Mouse (Mus musculus): ENCODE results near the gene Ankrd66.

Ankrd66 gene

DNA sequence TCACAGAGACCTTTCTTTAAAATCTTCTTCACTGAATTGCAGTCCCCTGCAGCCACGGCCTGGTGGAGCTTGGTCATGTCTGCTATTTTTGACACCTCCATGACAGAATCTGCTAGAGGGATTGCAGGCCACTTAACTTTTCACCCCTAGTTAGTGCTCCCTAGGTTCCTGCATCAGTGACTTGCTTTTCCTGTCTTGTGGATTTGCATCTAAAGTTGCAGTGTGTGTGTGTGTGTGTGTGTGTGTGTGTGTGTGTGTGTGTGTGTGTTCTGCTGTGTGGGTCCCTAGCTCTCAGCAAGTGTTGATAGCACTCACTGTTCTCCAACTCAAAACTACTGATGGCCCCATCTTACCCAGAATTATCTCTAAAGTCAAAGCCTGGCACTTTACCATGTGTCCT lies at the start of gene Ankrd66:
Gene Ankrd66, minus strand, starts transcription at position 101 of the 400 bp plus-strand sequence.
- DNase-seq (ENCODE audit: low spot score in 2 of 2): no peak

DNA sequence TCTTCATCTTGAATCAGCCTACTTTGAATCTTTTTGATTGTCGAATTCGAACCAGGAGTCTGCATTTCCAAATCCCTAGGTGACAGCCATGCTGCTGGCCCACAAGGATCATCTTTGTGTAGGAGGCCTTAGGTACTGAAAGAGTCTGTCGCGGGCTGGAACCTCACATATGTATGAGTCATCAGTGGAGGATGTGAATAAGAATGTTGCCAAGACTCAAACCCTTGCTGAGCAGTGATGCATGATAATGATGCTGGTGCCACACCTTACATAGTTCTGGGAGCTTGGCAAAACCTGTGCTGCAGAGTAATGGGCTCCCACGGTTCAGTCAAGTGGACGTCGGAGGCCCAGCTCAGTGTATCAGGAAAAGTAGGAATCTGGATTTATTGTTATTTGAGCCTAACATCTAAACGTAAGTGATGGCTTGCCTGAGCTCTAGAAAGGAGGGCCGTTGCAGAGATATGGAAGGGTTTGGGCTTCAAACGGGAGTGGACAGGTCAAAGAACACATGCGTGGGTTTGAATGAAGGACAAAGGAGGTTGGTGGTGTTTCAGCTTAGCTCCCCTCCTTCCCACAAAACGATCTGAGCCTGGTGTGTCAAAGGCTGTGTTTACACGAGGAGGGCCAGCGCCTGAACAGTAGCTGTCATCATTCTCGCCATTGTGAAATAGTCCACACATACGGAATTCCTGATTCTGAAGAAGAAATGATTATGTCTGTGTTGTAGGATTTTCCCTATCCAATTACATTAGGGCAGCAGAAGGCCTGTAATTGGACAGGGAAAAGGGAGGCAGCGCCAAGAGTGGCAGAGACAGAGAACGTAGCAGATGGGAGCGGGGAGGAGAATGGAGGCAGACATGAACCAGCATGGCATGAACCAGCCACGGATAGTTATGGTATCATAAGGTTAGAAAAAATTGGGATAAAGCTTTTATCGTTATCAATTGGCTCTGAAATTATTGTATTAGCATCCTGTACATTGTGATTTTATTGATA lies 49.2 kb upstream of the Ankrd66 start:
- no peak for DNase-seq (ENCODE audit: low spot score in 2 of 2)

DNA sequence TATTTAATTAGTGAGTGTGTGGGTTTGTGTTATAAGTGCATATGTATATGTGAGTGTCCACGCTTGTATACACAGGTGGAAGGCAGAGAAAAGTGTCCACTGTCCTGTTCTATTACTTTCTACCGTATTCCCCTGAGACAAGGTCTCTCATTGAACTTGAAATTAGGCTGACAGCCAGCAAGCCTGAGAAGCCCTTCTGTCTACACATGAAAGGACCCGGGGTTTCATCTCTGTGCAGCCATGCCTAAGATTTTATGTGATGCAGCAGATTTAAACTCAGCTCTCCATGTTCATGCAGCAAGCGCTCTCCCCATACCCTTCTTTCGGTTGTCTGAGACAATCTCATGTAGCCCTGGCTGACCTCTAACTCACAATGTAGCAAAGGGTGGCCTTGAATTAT lies 47.1 kb upstream of the Ankrd66 start:
- DNase-seq (ENCODE audit: low spot score in 2 of 2): no peak

DNA sequence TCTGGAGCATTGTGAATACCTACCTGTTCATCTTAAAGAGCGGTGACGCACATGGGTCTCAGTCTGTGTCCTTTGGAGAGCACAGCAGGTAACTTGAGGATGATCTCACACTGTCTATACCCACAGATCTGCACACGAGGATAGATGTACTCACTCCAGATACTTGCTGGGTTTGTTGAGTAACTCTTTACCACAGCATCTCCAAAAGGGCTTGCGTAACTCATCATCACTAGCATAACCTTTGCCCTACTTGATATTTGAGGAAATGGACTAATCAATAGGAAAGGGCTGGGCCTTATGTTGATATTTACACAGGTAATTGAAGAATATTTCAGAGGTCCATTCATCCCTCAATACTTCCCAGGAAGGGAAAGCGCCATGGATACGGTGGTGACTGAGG lies 46.3 kb upstream of the Ankrd66 start:
- DNase-seq (ENCODE audit: low spot score in 2 of 2): no peak

DNA sequence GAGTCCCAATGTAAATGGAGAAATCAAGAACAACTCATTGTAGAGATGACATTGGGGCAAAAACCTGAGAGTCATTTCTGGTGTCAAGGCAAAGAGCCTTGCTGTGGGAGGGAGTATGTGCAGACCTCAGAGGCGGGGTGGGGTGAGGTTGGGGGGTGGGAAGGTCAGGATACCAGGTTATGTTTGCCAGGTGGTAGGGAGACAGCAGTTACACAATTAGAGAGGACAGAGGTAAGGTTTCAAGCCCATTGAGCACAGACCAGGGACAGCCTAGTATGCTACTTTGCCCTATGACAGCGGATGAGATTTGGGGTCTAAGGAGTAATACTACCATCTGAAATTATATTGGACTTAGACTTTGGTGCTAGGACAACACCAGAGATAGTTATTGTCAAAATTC lies 43.8 kb upstream of the Ankrd66 start:
- DNase-seq (ENCODE audit: low spot score in 2 of 2): no peak

DNA sequence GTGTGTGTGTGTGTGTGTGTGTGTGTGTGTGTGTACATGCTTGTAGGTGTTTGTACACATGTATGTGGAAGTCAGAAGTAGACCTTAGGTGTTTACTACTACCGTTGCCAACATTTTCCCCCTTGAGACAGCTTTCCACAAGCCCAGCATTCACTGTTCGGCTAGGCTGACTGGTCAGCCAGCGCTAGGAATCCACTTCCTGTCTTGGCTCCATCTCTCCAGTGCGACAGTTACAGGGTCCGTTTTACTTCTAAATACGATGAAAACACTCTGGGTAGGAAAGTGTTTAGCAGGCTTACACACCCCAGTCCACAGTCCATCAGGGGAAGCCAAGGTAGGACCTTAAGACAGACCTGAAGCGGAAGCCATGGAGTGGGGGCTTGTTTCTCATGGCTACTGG lies 41.3 kb upstream of the Ankrd66 start:
- DNase-seq (ENCODE audit: low spot score in 2 of 2): no peak

DNA sequence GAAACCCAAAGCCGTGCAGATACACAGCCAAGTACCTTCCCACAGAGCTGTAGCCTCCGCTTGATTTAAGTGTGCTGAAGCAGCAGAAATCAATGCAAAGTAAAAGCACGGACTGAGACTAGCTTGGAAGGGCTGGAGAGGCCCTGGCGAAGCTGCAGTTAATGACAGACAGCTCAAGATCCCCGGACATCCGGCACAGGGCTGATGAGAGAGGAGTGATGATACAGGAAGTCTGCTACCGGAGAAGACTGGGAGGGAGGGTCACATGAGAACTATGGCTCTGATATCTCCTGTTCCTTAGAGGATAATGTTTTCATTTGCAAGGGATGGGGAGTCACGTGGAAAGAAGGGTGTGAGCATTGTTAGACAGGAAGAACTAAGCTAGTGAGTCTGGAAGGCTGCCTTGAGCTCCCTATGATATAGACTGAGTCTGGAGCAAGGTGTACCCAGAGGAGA lies 37.6 kb upstream of the Ankrd66 start:
- DNase-seq (ENCODE audit: low spot score in 2 of 2): no peak

DNA sequence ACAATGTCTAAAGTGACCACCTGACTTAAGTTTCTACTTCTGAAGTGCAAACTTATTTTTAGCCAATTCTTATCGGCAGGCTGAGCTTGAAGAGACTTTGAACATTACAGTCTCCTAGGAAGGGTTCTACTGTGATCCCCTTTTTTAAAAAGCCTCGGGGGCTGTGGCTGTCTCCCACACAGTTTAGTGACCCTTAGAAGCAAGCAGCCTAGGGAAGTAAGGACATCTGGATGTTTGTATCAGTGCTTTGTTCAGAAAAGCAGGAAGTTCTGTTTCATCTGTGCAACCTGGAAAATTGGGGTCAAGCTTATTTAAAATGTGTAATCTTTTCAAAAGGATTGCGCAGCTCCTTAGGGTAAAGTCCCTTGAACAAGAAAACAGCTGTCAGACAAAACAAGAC lies 37.0 kb upstream of the Ankrd66 start:
- no peak for DNase-seq (ENCODE audit: low spot score in 2 of 2)

DNA sequence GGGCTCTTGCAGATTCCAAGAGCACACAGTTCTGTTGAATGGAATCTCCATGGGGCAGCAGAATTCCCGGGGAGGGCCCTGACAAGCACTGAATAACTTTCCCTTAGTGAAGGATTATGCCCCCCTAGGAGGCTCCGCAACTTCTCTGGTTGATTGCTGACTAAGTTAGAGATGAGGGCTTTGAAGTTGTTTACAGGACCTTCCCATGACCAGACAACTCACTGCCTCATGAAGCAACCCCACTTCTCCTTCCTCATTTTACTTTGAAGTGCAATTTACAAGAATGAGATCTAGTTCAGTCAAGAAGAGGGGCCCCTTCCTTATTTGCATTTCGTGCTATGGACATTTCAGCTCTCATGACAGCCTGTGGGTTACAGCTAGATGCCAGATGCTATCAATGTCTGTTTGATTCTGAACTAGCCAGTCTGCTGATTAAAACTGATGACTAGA lies 30.2 kb upstream of the Ankrd66 start:
- no peak for DNase-seq (ENCODE audit: low spot score in 2 of 2)

DNA sequence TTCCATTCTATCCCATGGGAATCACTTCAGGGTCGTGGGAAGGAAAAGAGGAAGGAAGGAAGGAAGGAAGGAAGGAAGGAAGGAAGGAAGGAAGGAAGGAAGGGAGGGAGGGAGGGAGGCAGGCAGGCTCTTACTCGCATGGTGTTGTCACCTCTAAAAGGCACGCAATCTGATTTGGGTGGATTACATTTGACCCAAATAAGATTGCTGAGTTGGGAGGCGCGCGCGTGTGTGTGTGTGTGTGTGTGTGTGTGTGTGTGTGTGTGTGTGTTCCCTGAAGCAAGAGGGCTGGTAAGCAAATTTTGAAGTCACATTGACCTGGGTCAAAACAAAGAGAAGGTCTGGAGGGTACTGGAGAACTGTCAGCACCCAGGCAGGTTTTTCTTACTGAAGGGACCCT lies 25.8 kb upstream of the Ankrd66 start:
- no peak for DNase-seq (ENCODE audit: low spot score in 2 of 2)

DNA sequence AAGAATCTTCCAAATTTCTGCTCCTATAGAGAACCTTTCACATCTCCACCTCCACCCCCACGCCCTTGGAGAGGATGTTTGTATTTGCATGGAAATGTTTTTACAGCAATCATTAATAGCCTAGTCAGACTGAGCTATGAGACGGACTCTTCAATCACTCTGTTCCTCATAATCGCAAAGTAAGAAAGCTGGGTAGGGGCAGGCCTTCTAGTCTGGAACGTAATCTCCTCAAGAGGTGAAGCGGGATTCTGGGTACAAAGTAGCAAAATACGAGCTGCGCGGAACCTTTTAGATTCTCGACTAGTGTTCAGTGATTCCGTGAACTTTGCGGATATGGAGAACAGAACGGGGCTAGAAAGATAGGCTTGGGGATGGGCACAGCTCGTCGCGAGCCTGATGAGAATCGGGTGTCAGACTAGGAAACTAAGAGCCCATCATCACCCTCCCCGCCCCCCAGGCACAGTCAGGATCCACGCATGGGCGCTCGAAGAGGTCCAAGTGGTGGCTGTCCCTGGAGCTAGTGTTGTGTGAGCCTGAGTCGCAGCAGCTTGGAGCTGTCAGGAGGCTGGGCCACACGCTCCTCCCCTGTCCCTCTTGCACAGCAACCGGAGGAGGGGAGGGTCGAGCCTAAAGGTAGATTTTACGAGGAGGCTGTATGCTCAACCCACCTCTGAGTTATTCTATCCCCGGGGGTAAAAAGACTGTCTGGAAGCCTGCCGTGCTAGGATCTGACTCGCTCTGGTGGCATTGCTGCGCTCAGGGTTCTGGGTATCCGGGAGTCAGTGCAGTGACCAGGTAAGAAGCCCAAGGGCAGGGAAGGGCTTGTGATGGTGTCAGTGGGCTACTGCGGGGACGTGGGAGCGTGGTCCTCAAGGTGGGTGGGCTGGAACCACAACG lies 24.8 kb upstream of the Ankrd66 start, which contains the start of gene Pla2g7:
Gene Pla2g7, plus strand, starts transcription at position 107 of the 897 bp plus-strand sequence.
- DNase-seq (ENCODE audit: low spot score in 2 of 2): peak; percentile 9 to 15

DNA sequence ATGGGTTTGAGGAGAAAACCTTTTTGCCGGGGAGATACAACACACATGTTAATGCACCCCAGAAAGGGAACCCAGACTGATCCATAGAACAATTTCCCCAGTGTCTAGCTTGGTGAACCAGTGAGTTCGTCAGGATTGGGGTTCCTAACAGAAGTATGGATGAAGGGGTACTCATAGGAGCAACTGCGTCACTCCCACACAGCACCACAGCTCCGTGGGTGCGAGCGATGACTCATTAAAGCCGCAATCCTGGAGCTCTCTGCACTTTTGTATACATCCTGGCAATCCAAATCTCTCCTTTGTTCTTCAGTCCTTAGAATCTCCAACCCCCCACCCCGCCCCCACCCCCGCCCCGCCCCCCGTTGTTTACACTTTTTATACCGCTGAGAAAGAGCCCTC lies 24.2 kb upstream of the Ankrd66 start:
- DNase-seq (ENCODE audit: low spot score in 2 of 2): no peak

DNA sequence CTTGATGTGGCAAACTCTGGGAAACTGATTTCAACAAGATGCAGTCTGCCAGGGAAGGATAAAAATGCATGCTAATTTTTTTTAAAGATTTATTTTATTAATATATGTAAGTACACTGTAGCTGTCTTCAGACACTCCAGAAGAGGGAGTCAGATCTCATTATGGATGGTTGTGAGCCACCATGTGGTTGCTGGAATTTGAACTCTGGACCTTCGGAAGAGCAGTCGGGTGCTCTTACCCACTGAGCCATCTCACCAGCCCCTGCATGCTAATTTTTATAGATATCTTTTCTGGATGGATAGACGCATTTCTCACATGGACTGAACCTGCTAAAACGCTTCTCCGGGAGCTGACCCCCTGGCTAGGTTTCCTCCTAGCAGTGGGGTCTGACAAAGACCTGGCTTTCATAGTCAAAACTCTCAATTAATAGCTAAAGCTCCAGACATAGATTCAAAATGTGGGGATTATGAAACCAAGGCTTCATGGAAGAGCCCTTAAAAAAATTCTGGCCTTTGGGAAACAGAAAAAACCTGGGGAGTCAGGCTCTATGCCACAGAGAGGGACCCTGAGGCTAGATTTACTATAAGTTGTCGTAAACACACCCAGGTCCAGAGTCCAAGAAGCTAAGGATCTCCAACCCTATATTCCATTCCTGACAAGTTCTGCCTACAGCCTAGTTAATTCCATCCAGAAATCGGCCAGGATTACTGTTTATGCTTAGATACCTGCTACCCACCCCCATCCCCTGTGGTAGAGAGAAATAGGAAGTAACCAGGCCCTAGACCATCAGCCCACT lies 20.0 kb upstream of the Ankrd66 start:
- DNase-seq (ENCODE audit: low spot score in 2 of 2): no peak

DNA sequence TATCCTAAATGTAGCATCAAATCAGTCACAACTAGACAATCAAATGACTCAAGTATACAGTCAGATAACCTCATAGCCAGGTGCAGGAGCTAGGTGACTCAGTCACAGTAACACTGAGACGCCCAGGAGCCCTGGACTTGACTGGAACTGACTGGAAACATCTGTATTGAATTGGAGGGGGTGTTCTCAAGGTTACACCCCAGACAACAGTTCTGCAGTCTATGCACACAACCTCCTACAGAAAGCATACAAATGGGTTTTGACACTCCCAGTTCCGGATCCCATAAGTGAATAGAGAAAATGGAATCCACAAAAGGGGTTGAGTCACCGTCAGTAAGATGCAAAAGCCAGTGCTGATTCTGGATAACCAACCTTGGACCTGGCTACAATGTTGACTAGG lies 15.2 kb upstream of the Ankrd66 start:
- DNase-seq (ENCODE audit: low spot score in 2 of 2): no peak

DNA sequence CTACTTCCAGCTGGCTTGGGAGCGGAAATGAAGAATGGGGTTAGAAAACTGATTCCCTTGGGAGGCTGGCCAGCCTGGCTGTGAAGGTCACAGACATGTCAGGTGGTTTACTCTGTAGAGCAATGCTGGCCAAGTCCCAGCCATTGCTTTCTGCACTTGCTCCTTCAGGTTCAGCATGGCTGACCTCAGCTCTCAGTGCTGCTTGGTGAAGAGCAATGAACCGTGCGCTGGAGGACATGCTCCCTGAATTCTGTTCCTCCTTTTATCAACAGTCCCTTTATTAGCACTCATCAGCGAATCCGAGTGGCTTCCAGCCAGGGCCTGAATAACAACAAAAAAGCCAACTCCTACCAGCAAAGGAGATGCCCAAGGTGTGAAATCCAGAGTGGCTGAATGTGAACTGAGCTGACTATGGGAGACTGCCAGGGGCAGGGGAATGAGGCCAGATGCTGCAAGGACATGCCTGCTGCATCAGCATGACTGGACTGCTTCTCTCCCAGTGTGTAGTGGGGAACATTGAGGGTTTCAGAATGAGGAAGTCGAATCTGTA lies 14.2 kb upstream of the Ankrd66 start:
- peak; percentile 15 to 16 for DNase-seq (ENCODE audit: low spot score in 2 of 2)

DNA sequence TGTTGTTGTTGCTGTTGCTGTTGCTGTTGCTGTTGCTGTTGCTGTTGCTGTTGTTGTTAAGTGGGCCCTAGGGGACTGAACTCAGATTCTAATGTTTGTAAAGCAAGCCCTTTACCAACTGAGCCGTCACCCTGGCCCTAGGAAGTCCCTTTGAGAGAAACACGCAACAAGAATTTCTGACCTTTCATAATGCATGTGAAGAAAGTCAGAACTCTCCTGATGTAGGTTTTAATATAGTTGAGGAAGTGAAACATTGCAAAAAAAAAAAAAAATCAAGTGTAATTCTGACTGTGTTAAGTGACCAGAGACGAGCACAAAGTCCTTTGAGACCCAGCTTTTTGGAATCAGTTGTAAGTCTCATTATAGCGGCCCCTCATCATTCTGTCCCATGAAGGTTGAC lies 13.7 kb upstream of the Ankrd66 start:
- no peak for DNase-seq (ENCODE audit: low spot score in 2 of 2)

DNA sequence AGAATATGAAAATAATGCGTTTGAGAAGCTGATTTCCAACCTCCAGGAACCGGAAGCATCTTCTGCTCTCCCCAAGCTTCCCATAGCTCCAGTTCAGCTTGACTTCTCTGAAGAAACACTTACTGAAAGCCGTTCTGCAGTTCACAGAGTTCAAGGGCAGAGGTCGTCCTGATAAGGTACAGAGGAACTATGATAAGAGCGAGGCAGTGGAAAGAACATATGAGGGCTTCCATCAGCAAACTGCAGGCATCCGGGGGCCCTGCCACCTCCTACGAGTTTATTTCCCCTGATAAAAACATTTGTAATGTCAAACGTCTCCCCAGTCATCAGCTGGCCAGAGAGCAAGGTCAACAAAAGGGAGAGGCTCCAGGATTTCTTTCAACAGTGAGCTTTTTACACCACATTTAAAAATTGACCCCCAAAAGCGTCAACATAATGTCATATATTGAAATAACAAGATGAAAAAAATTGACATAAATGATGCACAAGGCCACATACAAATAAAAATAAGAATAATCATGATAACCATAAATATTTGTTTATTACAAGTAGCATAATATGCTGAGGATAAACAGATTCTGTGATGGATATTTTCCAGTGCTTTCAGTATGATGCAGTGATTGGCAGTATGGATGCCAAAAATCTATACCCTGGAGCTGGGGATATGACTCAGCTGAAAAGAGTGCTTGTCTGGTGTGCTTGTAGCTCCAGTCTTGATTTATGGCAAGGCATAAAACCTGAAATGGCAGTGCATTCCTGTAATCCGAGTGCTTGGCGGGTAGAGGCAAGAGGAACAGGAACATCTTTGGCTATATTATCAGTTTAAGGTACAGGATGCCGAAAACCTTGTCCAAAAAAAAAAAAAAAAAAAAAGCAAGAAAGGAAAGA lies 11.3 kb upstream of the Ankrd66 start:
- no peak for DNase-seq (ENCODE audit: low spot score in 2 of 2)

DNA sequence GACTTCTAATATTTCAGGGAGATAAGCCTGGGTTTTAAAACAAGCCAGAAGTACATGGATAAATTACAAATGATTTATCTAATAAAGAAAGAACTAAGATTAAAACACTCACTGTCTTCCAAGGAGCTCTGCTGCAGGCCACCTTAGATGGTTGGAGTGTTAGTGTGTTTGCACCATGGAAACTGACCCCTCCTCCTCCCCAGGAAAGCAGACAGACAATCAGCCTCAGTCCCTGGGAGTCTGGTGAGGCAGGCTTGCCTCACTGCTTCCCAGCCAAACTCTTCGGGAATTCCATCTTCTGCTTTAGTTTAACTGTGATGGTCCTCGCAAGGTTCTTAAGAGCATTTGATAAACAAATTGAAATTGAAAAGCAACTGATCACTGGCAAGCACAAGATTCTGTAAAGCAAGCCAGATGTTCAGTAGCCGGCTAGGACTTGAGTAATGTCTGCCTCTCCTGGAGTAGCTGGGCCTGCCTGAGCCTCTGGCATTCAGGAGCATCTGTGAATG lies 7.7 kb upstream of the Ankrd66 start:
- no peak for DNase-seq (ENCODE audit: low spot score in 2 of 2)

DNA sequence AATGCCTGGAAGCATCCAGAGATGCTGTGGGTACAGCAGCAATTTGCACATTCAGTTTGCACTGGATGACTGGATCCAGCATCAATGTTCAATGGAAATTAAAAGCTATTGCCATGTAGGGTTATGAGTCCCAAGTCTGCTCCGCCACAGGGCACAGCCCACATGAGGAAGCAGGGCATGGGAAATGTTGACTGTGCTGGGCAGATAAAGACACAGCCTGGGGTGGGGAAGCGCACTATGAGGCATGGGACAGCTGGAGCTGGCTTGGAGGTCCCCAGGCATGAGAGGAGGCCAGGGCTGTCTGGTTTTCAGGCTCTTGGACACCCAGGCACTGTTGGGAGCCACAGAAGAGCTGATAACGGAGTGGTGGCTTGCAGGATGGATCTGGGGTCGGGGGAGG lies 601 bp upstream of the Ankrd66 start:
- no peak for DNase-seq (ENCODE audit: low spot score in 2 of 2)

DNA sequence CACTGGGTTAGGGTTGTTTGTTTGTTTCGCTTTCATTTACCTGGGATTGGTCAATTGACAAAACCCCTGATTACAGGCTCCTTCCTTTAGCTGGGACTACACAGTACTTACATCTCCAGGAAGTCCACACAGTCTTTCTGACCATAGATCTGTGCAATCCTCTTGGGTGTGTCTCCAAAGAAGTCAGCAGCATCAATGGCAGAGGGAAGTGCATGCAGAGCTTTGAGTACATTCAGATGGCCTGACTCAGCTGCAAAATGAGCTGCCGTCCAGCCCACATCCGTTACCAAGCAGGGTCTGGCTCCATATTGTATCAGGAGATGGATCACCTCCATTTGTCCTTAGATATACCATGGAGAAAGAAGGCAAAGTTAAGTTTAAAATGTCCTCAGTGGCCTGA lies 4.7 kb downstream of the Ankrd66 start:
- DNase-seq (ENCODE audit: low spot score in 2 of 2): no peak

Data from frontal cortex, postnatal 25 days (tissue).